Mouse (Mus musculus): Measurements from ENCODE around the gene Cad. TPM values are rescaled to one million over a fixed set of nuclear protein-coding genes. Genes with fewer than 3 reads are reported as not detected.

The Cad gene
- total RNA-seq, 4 experiments from 2014 or later = 13.0 to 17.3 (median 16.3) TPM

- DNase-seq (ENCODE audit: low spot score) = no peak
Measured at GRCm38 (mm10) chr5:31108000-31108490, 53.5 kb downstream of the Cad start, which contains the start of gene Slc30a3. Gene Slc30a3 (minus strand): TSS chr5:31108237.

- DNase-seq (ENCODE audit: low spot score) = no peak
Measured at GRCm38 (mm10) chr5:31110781-31111180, 56.2 kb downstream of the Cad start.

- peak; percentile 63 for DNase-seq (ENCODE audit: low spot score)
Measured at GRCm38 (mm10) chr5:31116354-31116753, 61.8 kb downstream of the Cad start, which contains the start of gene Trim54. Gene Trim54 (plus strand): TSS chr5:31116712.

DNA sequence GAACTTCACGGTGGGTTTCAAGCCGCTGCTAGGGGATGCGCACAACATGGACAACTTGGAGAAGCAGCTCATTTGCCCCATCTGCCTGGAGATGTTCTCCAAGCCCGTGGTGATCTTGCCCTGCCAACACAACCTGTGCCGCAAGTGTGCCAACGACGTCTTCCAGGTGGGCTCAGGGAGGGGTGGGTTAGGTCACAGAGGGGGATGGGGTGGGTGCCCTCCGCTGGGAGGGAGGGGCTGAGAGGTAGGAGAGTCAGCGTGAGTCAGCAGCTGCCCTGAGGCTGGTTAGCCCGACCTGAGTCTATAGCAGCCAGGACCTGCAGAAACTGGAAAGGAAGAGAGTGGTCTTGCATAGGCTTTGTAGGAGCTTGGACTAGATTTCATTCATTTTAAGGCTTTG is 62.3 kb downstream of the Cad start:
- no peak for DNase-seq (ENCODE audit: low spot score)

DNA sequence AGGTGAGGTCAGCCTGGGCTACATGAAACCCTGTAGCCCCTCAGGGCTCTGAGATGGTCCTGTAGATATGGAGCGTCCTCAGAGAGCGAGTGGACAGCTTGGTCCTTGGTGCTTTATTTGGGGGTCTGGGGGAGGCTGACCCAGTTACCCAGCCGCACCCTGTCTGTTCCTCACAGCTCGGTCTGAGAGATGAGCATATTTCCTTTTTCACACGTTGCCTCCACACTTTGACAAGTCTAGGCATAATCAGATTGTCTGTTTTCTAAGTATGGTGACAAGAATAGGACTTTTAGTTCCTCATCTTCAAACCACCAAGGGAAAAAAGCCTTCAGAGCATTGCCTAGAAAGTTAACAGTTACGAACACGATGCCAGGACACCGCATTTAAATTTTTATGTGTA is 66.5 kb downstream of the Cad start:
- no peak for DNase-seq (ENCODE audit: low spot score)

DNA sequence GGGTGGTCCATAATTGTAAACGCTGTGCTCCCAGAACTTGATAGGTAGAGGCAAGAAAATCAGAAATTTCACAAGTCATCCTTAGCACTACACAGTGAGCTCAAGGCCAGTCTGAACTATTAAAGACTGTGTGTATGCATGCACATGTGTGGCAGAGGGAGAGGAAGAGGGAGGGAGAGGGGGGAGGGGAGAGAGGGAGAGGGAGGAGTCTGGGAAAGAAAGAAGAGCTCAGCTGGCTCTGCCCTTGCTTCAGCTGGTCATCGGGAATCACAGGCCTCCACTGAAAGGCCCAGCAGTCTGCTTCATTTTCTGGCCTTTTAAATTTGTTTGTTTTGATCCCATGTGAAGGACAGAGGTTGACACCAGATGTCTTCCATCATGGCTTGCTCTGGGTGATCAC is 68.9 kb downstream of the Cad start:
- no peak for DNase-seq (ENCODE audit: low spot score)

- DNase-seq (ENCODE audit: low spot score) = no peak
Measured at GRCm38 (mm10) chr5:31126050-31126449, 71.5 kb downstream of the Cad start.

Other genes starting within 250 kb of the Cad start
- 10 to 100 TPM; 43.1 to 48.3 (median 44.5) TPM for gene Mapre3, start 240.1 kb upstream of the Cad start, total RNA-seq (2022)
- 10 to 100 TPM; 37.4 to 39.9 (median 38.4) TPM for gene Tmem214, start 186.8 kb upstream of the Cad start, total RNA-seq (2022)
- gene Agbl5, start 166.1 kb upstream of the Cad start, total RNA-seq (2022) = 1 to 10 TPM; 4.9 to 6.3 (median 5.6) TPM
- gene Ost4, start 147.0 kb upstream of the Cad start, total RNA-seq (2022) = 100 to 1,000 TPM; 140 to 164 (median 156) TPM
- 10 to 100 TPM; 13.9 to 16.6 (median 16.0) TPM for gene Emilin1, start 141.4 kb upstream of the Cad start, total RNA-seq (2022)
- 10 to 100 TPM; 23.8 to 31.8 (median 26.6) TPM for gene Khk, start 133.3 kb upstream of the Cad start, total RNA-seq (2022)
- gene Cgref1, start 109.2 kb upstream of the Cad start, total RNA-seq (2022) = under 1 TPM; 0.37 to 0.97 (median 0.60) TPM
- gene Preb, start 94.4 kb upstream of the Cad start, total RNA-seq (2022) = 10 to 100 TPM; 82.1 to 97.6 (median 89.6) TPM
- gene Tcf23, start 86.1 kb upstream of the Cad start, total RNA-seq (2022) = 1 to 10 TPM in 1 of 4 experiments, under 1 TPM in 3; 0.85 to 1.9 (median 0.91) TPM
- gene Atraid, start 6.5 kb upstream of the Cad start, total RNA-seq (2022) = 10 to 100 TPM; 51.3 to 56.5 (median 53.1) TPM
- 10 to 100 TPM; 10.8 to 18.8 (median 12.4) TPM for gene Slc5a6, start 5.9 kb upstream of the Cad start, total RNA-seq (2022)
- gene Dnajc5g, start 51.5 kb downstream of the Cad start, total RNA-seq (2022) = not detected
- gene Slc30a3, start 53.5 kb downstream of the Cad start, total RNA-seq (2022) = under 1 TPM in 1 of 4 experiments, not detected in 3; 0.16 TPM
- 100 to 1,000 TPM; 360 to 427 (median 392) TPM for gene Trim54, start 61.9 kb downstream of the Cad start, total RNA-seq (2022)
- not detected for gene Ucn, start 84.0 kb downstream of the Cad start, total RNA-seq (2022)
- gene Mpv17, start 99.5 kb downstream of the Cad start, total RNA-seq (2022) = 10 to 100 TPM; 48.1 to 63.1 (median 53.9) TPM
- gene Gm29609, start 125.1 kb downstream of the Cad start, total RNA-seq (2022) = 1 to 10 TPM in 1 of 4 experiments, under 1 TPM in 3; 0.29 to 3.4 (median 0.55) TPM
- gene Gtf3c2, start 125.4 kb downstream of the Cad start, total RNA-seq (2022) = 10 to 100 TPM; 23.6 to 33.3 (median 26.4) TPM
- gene Snx17, start 138.4 kb downstream of the Cad start, total RNA-seq (2022) = 10 to 100 TPM; 62.1 to 65.5 (median 62.7) TPM
- 10 to 100 TPM; 40.2 to 53.8 (median 44.7) TPM for gene Eif2b4, start 138.7 kb downstream of the Cad start, total RNA-seq (2022)
- 10 to 100 TPM in 1 of 4 experiments, 1 to 10 TPM in 3; 7.1 to 11.2 (median 8.1) TPM for gene Zfp513, start 147.5 kb downstream of the Cad start, total RNA-seq (2022)
- gene Ppm1g, start 165.9 kb downstream of the Cad start, total RNA-seq (2022) = 10 to 100 TPM; 45.3 to 71.9 (median 57.3) TPM
- 10 to 100 TPM; 75.9 to 87.9 (median 81.8) TPM for gene Nrbp1, start 186.1 kb downstream of the Cad start, total RNA-seq (2022)
- under 1 TPM in 2 of 4 experiments, not detected in 2; 0.72 to 0.87 TPM for gene Gm9970, start 186.5 kb downstream of the Cad start, total RNA-seq (2022)
- gene Krtcap3, start 196.9 kb downstream of the Cad start, total RNA-seq (2022) = 1 to 10 TPM; 1.3 to 2.5 (median 1.6) TPM
- 10 to 100 TPM; 33.9 to 50.7 (median 42.3) TPM for gene Ift172, start 236.3 kb downstream of the Cad start, total RNA-seq (2022)
- gene Fndc4, start 241.3 kb downstream of the Cad start, total RNA-seq (2022) = 1 to 10 TPM; 2.6 to 5.6 (median 5.2) TPM
- gene Gckr, start 242.7 kb downstream of the Cad start, total RNA-seq (2022) = not detected